Mouse (Mus musculus): Measurements from ENCODE around the gene Ptges2.

- TF ChIP-seq CTCF (IDR thresholded peaks at IDR 0.05; ENCODE audit: control insufficient read depth, insufficient read depth, low read length) (no peak), POLR2A (IDR thresholded peaks at IDR 0.05; ENCODE audit: borderline replicate concordance, control insufficient read depth, low read depth, low read length) (no peak)
Measured at GRCm38 (mm10) chr2:32447264-32447936, 51.7 kb downstream of the Ptges2 start.
